Mouse (Mus musculus): Measurements from ENCODE around the gene 7420426K07Rik. TPM values are rescaled to one million over a fixed set of nuclear protein-coding genes. Genes with fewer than 3 reads are reported as not detected.

The 7420426K07Rik gene
- total and polyA plus RNA-seq, 3 experiments: not detected

GRCm38 (mm10) chr9:98952171-98953050 is 49.5 kb downstream of the 7420426K07Rik start:
- TF ChIP-seq CTCF (IDR thresholded peaks at IDR 0.05; ENCODE audit: low read depth, low read length): no peak
- no peak for TF ChIP-seq GATA1 (IDR thresholded peaks at IDR 0.05; ENCODE audit: borderline replicate concordance, low read length)
- no peak for TF ChIP-seq POLR2AphosphoS5 (IDR thresholded peaks at IDR 0.05; ENCODE audit: insufficient replicate concordance, low read depth, low read length)
- TF ChIP-seq GATA2 (IDR thresholded peaks at IDR 0.05; ENCODE audit: borderline replicate concordance, low read depth, low read length): no peak
- no peak for TF ChIP-seq TAL1 (conservative IDR thresholded peaks at IDR 0.05; ENCODE audit: low read depth, low read length)
- DNase-seq (ENCODE audit: low spot score): no peak
- H3K27me3 ChIP-seq (ENCODE audit: insufficient read depth, low read length): no peaks in the 10 kb centered on the region

DNA sequence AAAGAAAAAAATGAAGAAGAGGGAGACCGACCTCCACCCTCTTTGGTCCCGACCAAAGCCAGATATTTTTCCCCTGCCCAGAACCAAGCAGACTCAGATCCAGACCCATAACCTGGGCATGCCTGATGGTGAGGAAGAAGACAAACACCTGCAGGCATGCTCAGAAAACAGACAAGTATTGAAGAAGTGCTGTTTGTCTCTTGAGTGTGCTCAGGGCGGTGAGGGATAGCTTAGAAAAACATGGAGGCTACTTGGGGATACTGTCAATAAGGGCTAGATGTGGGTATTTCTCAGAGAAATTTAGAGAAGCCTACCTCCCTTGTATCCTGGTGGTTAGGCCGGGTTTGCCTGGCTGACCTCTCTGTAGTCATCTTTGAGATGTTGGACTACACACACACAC is 50.4 kb downstream of the 7420426K07Rik start:
- Histone ChIP-seq H3K9me3 (replicated peaks) (peaks cover 32% of the 10 kb centered on the region), H3K27me3 (ENCODE audit: insufficient read depth, low read length) (no peaks in the 10 kb centered on the region), H3K4me1 (ENCODE audit: insufficient read depth, low read depth, low read length) (no peaks in the 10 kb centered on the region), H3K36me3 (replicated peaks) (no peaks in the 10 kb centered on the region), H3K4me3 (ENCODE audit: low read depth, low read length) (no peak overlapping the region)
- ATAC-seq (ENCODE audit: extremely low read depth, insufficient number of reproducible peaks, low FRiP score, poor library complexity, severe bottlenecking) (no peak), DNase-seq (ENCODE audit: low spot score) (no peak)
- TF ChIP-seq POLR2AphosphoS5 (IDR thresholded peaks at IDR 0.05; ENCODE audit: insufficient replicate concordance, low read depth, low read length) (no peak), TAL1 (conservative IDR thresholded peaks at IDR 0.05; ENCODE audit: low read depth, low read length) (no peak), GATA2 (IDR thresholded peaks at IDR 0.05; ENCODE audit: borderline replicate concordance, low read depth, low read length) (no peak), CTCF (IDR thresholded peaks at IDR 0.05; ENCODE audit: low read depth, low read length) (no peak), GATA1 (IDR thresholded peaks at IDR 0.05; ENCODE audit: borderline replicate concordance, low read length) (no peak)

More at GRCm38 (mm10) chr9:98952171-98953050, 49.5 kb downstream of the 7420426K07Rik start:
- Histone ChIP-seq H3K9me3 (replicated peaks) (peaks cover 32% of the 10 kb centered on the region), H3K4me3 (ENCODE audit: low read depth, low read length) (no peak overlapping the region), H3K36me3 (replicated peaks) (no peaks in the 10 kb centered on the region), H3K4me1 (ENCODE audit: insufficient read depth, low read depth, low read length) (no peaks in the 10 kb centered on the region)
- ATAC-seq (ENCODE audit: extremely low read depth, insufficient number of reproducible peaks, low FRiP score, poor library complexity, severe bottlenecking): no peak

DNA sequence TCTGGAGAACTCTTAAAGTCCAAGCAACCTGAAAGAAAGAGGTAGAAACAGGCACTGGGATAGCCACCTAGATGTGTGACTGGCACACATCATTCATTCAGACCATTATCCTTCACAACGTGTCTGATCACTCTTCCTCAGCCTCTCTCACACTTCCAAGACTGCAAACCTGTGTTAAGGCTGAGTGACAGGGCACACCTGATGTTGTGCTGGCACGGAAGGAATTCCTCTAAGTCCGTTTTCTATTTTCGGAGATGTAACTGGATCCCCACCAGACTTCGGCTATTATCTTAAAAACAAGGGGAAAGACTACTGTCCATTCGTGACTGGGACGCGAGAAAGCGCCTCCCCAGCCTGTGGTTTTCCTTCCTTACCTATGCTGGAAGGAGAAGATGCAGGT is 50.9 kb downstream of the 7420426K07Rik start:
- Histone ChIP-seq H3K27me3 (ENCODE audit: insufficient read depth, low read length) (no peaks in the 10 kb centered on the region), H3K4me3 (ENCODE audit: low read depth, low read length) (no peak overlapping the region), H3K4me1 (ENCODE audit: insufficient read depth, low read depth, low read length) (no peaks in the 10 kb centered on the region), H3K36me3 (replicated peaks) (no peaks in the 10 kb centered on the region), H3K9me3 (replicated peaks) (peaks cover 32% of the 10 kb centered on the region)
- TF ChIP-seq POLR2AphosphoS5 (IDR thresholded peaks at IDR 0.05; ENCODE audit: insufficient replicate concordance, low read depth, low read length) (no peak), GATA2 (IDR thresholded peaks at IDR 0.05; ENCODE audit: borderline replicate concordance, low read depth, low read length) (no peak), CTCF (IDR thresholded peaks at IDR 0.05; ENCODE audit: low read depth, low read length) (no peak), GATA1 (IDR thresholded peaks at IDR 0.05; ENCODE audit: borderline replicate concordance, low read length) (no peak), TAL1 (conservative IDR thresholded peaks at IDR 0.05; ENCODE audit: low read depth, low read length) (no peak)
- no peak for ATAC-seq (ENCODE audit: extremely low read depth, insufficient number of reproducible peaks, low FRiP score, poor library complexity, severe bottlenecking)
- no peak for DNase-seq (ENCODE audit: low spot score)

Other genes starting within 250 kb of the 7420426K07Rik start
- not detected in 2 replicates for gene Prr23a1, start 60.6 kb upstream of the 7420426K07Rik start, total RNA-seq (2014; fragmentation: Nextera tagmentation)
- not detected in 2 replicates for gene Prr23a1, start 60.6 kb upstream of the 7420426K07Rik start, total RNA-seq (2017)
- gene Prr23a1, start 60.6 kb upstream of the 7420426K07Rik start, polyA plus RNA-seq (2012): not detected in 2 replicates
- gene Prr23a2, start 46.6 kb upstream of the 7420426K07Rik start, total RNA-seq (2014; fragmentation: Nextera tagmentation): not detected in 2 replicates
- not detected in 2 replicates for gene Prr23a2, start 46.6 kb upstream of the 7420426K07Rik start, total RNA-seq (2017)
- gene Prr23a2, start 46.6 kb upstream of the 7420426K07Rik start, polyA plus RNA-seq (2012): 0.08 TPM in 1 of 2 replicates, not detected in the other
- gene Prr23a3, start 38.4 kb upstream of the 7420426K07Rik start, total RNA-seq (2014; fragmentation: Nextera tagmentation): not detected in 2 replicates
- gene Prr23a3, start 38.4 kb upstream of the 7420426K07Rik start, total RNA-seq (2017): 0.05 and 0.06 TPM in 2 replicates
- not detected in 2 replicates for gene Prr23a3, start 38.4 kb upstream of the 7420426K07Rik start, polyA plus RNA-seq (2012)
- gene Foxl2, start 52.2 kb downstream of the 7420426K07Rik start, total RNA-seq (2014; fragmentation: Nextera tagmentation): not detected in 2 replicates
- 0.06 TPM in 1 of 2 replicates, not detected in the other for gene Foxl2, start 52.2 kb downstream of the 7420426K07Rik start, total RNA-seq (2017)
- gene Foxl2, start 52.2 kb downstream of the 7420426K07Rik start, polyA plus RNA-seq (2012): not detected in 2 replicates
- 23.4 and 24.7 TPM in 2 replicates for gene Faim, start 83.3 kb downstream of the 7420426K07Rik start, total RNA-seq (2014; fragmentation: Nextera tagmentation)
- 59.9 and 86.6 TPM in 2 replicates for gene Faim, start 83.3 kb downstream of the 7420426K07Rik start, total RNA-seq (2017)
- gene Faim, start 83.3 kb downstream of the 7420426K07Rik start, polyA plus RNA-seq (2012): 22.3 and 24.0 TPM in 2 replicates
- not detected in 2 replicates for gene Gm1123, start 132.6 kb downstream of the 7420426K07Rik start, total RNA-seq (2014; fragmentation: Nextera tagmentation)
- 0.05 TPM in 1 of 2 replicates, not detected in the other for gene Gm1123, start 132.6 kb downstream of the 7420426K07Rik start, total RNA-seq (2017)
- gene Gm1123, start 132.6 kb downstream of the 7420426K07Rik start, polyA plus RNA-seq (2012): not detected in 2 replicates
- 15.6 and 16.8 TPM in 2 replicates for gene Pik3cb, start 237.5 kb downstream of the 7420426K07Rik start, total RNA-seq (2014; fragmentation: Nextera tagmentation)
- gene Pik3cb, start 237.5 kb downstream of the 7420426K07Rik start, total RNA-seq (2017): 4.0 and 4.1 TPM in 2 replicates
- 0.78 and 0.98 TPM in 2 replicates for gene Pik3cb, start 237.5 kb downstream of the 7420426K07Rik start, polyA plus RNA-seq (2012)

Measured in G1E (cell line).